ENCODE assay signal across 7 mouse cellular contexts in the genomic region with DNA sequence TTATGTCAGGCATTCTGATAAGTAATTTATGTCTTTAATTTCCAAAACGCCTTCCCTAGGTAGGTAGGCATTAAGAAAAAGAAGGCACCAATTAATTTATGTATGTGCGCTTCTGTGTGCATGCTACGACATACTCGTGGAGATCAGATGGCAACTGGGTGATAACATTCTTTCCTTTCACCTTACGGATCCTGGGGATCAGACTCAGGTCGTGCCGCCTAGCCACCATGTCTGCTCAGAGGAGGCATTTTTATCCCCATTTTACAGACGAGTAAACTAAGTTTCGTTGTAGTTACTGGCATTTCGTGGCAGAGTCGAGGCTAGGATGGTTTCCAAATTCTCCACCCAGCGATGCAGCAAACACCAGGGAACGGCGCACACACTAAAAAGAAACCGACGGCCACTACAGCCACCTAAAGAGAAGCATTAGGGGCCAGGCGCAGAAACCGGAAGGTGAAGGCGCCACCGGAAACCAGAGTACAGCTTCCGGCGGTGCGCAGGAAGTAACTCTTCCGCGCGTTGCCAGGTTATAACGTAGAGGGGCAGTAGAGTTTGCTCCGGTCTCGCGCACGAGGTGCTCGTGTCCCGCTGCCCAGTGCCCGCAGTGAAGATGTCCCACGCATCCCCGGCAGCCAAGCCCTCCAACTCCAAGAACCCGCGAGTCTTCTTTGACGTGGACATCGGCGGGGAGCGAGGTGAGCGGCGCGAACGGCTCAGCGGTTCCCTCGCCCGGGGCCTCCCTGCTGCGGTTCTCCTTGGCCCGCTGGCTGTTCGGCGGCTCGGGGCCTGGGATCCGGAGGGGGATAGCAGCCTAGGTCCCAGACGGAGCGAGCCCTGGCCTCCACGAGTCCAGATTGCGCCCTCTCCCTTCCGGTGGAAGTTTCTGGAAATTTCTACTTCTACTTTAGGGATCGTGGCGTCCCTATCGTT. TPM values are rescaled to one million over a fixed set of nuclear protein-coding genes. Genes with fewer than 3 reads are reported as not detected.
DNase-seq lines count a peak whose midpoint lies in the region; ATAC-seq lines count a peak whose summit lies in the region.

TSS of gene Ppid (plus strand) at position 480 of the 930 bp plus-strand sequence.

- ATAC-seq in granulocyte monocyte progenitor cell, adult 5-6 weeks (replicated peaks; ENCODE audit: poor library complexity, severe bottlenecking), result peak; percentile 85
- ATAC-seq in limb, embryonic 12.5 days (ENCODE audit: insufficient number of reproducible peaks, insufficient read depth, low FRiP score, low TSS enrichment, low read depth), result peak; percentile 74; the same call in 1 of the 2 replicates
- ATAC-seq in midbrain, embryonic 15.5 days (replicated peaks), result peak; percentile 93

- H3K4me2 ChIP-seq in limb, embryonic 12.5 days, result peak within 1 kb of the TSS; percentile 71
- peak within 1 kb of the TSS; percentile 86 for H3K4me2 ChIP-seq in midbrain, embryonic 15.5 days

- 2% methylated on average over 63 of the region's 63 CpGs for WGBS in embryonic facial prominence, embryonic 10.5 days
- WGBS in limb, embryonic 12.5 days, result 2% methylated on average over 63 of the region's 63 CpGs
- 3% methylated on average over 63 of the region's 63 CpGs for WGBS in midbrain, embryonic 15.5 days

- no peaks in the 10 kb centered on the region for H3K27me3 ChIP-seq in embryonic facial prominence, embryonic 10.5 days (replicated peaks; ENCODE audit: low read depth, poor library complexity, severe bottlenecking)
- no peaks in the 10 kb centered on the region for H3K27me3 ChIP-seq in limb, embryonic 12.5 days
- no peaks in the 10 kb centered on the region for H3K27me3 ChIP-seq in midbrain, embryonic 15.5 days (replicated peaks)

- no peaks in the 10 kb centered on the region for H3K9me3 ChIP-seq in embryonic facial prominence, embryonic 10.5 days
- H3K9me3 ChIP-seq in limb, embryonic 12.5 days, result no peaks in the 10 kb centered on the region
- no peaks in the 10 kb centered on the region for H3K9me3 ChIP-seq in midbrain, embryonic 15.5 days

- H3K27ac ChIP-seq in embryonic facial prominence, embryonic 10.5 days (replicated peaks), result peak within 1 kb of the TSS; percentile 96
- peak within 1 kb of the TSS; percentile 89 for H3K27ac ChIP-seq in limb, embryonic 12.5 days
- peak within 1 kb of the TSS; percentile 79 for H3K27ac ChIP-seq in midbrain, embryonic 15.5 days

- peak; percentile 88 for DNase-seq in adrenal gland, postnatal 14 days
- peak; percentile 88 for DNase-seq in embryonic facial prominence, embryonic 10.5 days (ENCODE audit: low spot score)
- peak; percentile 71 for DNase-seq in kidney, adult 11 months
- DNase-seq in spleen, postnatal 10 days (ENCODE audit: low spot score in 2 of 2), result peak; percentile 71 to 84

- H3K4me1 ChIP-seq in embryonic facial prominence, embryonic 10.5 days, result peaks cover 11% of the 10 kb centered on the region
- H3K4me1 ChIP-seq in limb, embryonic 12.5 days (replicated peaks), result peaks cover 12% of the 10 kb centered on the region; the same call in 1 of the 2 replicates
- peaks cover 19% of the 10 kb centered on the region for H3K4me1 ChIP-seq in midbrain, embryonic 15.5 days

- H3K36me3 ChIP-seq in embryonic facial prominence, embryonic 10.5 days (replicated peaks), result peaks cover 31% of the 10 kb centered on the region
- H3K36me3 ChIP-seq in limb, embryonic 12.5 days, result peaks cover 23% of the 10 kb centered on the region
- peaks cover 2% of the 10 kb centered on the region; the same call in 1 of the 2 replicates for H3K36me3 ChIP-seq in midbrain, embryonic 15.5 days (replicated peaks)

- H3K9ac ChIP-seq in limb, embryonic 12.5 days (replicated peaks), result peak within 1 kb of the TSS; percentile 91
- H3K9ac ChIP-seq in midbrain, embryonic 15.5 days, result peak within 1 kb of the TSS; percentile 84

- H3K4me3 ChIP-seq in embryonic facial prominence, embryonic 10.5 days, result peak within 1 kb of the TSS; percentile 94
- H3K4me3 ChIP-seq in limb, embryonic 12.5 days (replicated peaks), result peak within 1 kb of the TSS; percentile 85
- H3K4me3 ChIP-seq in midbrain, embryonic 15.5 days, result peak within 1 kb of the TSS; percentile 97

RNA-seq across cellular contexts. Expression of gene Ppid, which starts in this region (rescaled TPM):
- total RNA-seq in adrenal gland, postnatal 14 days (2021), result 52.7 and 53.5 TPM in 2 replicates
- polyA plus RNA-seq in embryonic facial prominence, embryonic 10.5 days (2016; fragmentation: Nextera tagmentation; extraction: Ambion mirVana), result 228 and 238 TPM in 2 replicates
- 131 and 212 TPM in 2 replicates for total RNA-seq in granulocyte monocyte progenitor cell, adult 5-6 weeks (2014; fragmentation: Nextera tagmentation)
- 358 and 378 TPM in 2 replicates for total RNA-seq in granulocyte monocyte progenitor cell, adult 5-6 weeks (2017)
- polyA plus RNA-seq in limb, embryonic 12.5 days (2016; fragmentation: Nextera tagmentation; extraction: Ambion mirVana), result 208 and 211 TPM in 2 replicates
- polyA plus RNA-seq in midbrain, embryonic 15.5 days (2015; fragmentation: Nextera tagmentation; extraction: Ambion mirVana), result 139 and 141 TPM in 2 replicates

Comparison
In these comparisons a context has a peak if more than half of its experiments do, and no peak if none do; other contexts are left out.
1. Peak in every context shown above with its lines: DNase-seq, ATAC-seq, H3K4me3 ChIP-seq and H3K27ac ChIP-seq.